Mouse (Mus musculus) heart, postnatal 4 days (tissue): ENCODE results near the gene Mxra7. TPM values are rescaled to one million over a fixed set of nuclear protein-coding genes. Genes with fewer than 3 reads are reported as not detected.
A peak's percentile ranks its signal among the peaks of the same experiment; 100 is the strongest.
"Not testable (repeated sequence)": the region's sequence is repeated elsewhere in the genome, so short reads cannot be mapped to it uniquely, and the experiment has no call there.

Source experiments
- DNase-seq: peaks from one replicate; pipeline ENCODE4 v3.0.0; 2021
- total RNA-seq, 2 experiments: library from RNA; stranded (reverse); gene quantifications; 2 replicates each; pipeline ENCODE4 v1.2.3; 2021

Gene Mxra7
- total RNA-seq, 2 experiments from 2014 or later: 40.9 to 42.9 TPM

GRCm38 (mm10) chr11:116846593-116847181 is 18.8 kb upstream of the Mxra7 start:
- no peak for DNase-seq

- DNase-seq: peak; percentile 97
Measured at GRCm38 (mm10) chr11:116843261-116844233, 15.7 kb upstream of the Mxra7 start, which contains the start of the genes Mettl23 and Jmjd6. Gene Mettl23 (plus strand): TSS chr11:116843278. Gene Jmjd6 (minus strand): TSS chr11:116843449.

GRCm38 (mm10) chr11:116842531-116843260 is 14.8 kb upstream of the Mxra7 start:
- peak; percentile 70 for DNase-seq

GRCm38 (mm10) chr11:116840748-116841147 is 12.9 kb upstream of the Mxra7 start:
- DNase-seq: no peak

- DNase-seq: no peak
Measured at GRCm38 (mm10) chr11:116839601-116840000, 11.8 kb upstream of the Mxra7 start.

- DNase-seq: no peak
Measured at GRCm38 (mm10) chr11:116838936-116839335, 11.1 kb upstream of the Mxra7 start.

GRCm38 (mm10) chr11:116837441-116837840 is 9.6 kb upstream of the Mxra7 start:
- DNase-seq: no peak

- no peak for DNase-seq
Measured at GRCm38 (mm10) chr11:116836283-116836682, 8.4 kb upstream of the Mxra7 start.

- DNase-seq: no peak
Measured at GRCm38 (mm10) chr11:116834954-116835353, 7.1 kb upstream of the Mxra7 start.

GRCm38 (mm10) chr11:116832172-116832685 is 4.4 kb upstream of the Mxra7 start:
- no peak for DNase-seq

- no peak for DNase-seq
Measured at GRCm38 (mm10) chr11:116826550-116827504, 1.0 kb downstream of the Mxra7 start.

- DNase-seq: no peak
Measured at GRCm38 (mm10) chr11:116825230-116825629, 2.6 kb downstream of the Mxra7 start.

GRCm38 (mm10) chr11:116823885-116824284 is 4.0 kb downstream of the Mxra7 start:
- DNase-seq: not testable (repeated sequence)

GRCm38 (mm10) chr11:116823255-116823654 is 4.6 kb downstream of the Mxra7 start:
- DNase-seq: no peak

- no peak for DNase-seq
Measured at GRCm38 (mm10) chr11:116822626-116823025, 5.2 kb downstream of the Mxra7 start.

GRCm38 (mm10) chr11:116822215-116822614 is 5.6 kb downstream of the Mxra7 start:
- no peak for DNase-seq

- DNase-seq: peak; percentile 53
Measured at GRCm38 (mm10) chr11:116821057-116821940, 6.5 kb downstream of the Mxra7 start.

- DNase-seq: peak; percentile 54
Measured at GRCm38 (mm10) chr11:116819932-116820593, 7.8 kb downstream of the Mxra7 start.

- DNase-seq: no peak
Measured at GRCm38 (mm10) chr11:116818722-116819121, 9.1 kb downstream of the Mxra7 start.

GRCm38 (mm10) chr11:116817567-116817966 is 10.3 kb downstream of the Mxra7 start:
- no peak for DNase-seq
